Mouse (Mus musculus) embryonic facial prominence, embryonic 12.5 days (tissue): ENCODE data around the gene Timd4. TPM values are rescaled to one million over a fixed set of nuclear protein-coding genes. Genes with fewer than 3 reads are reported as not detected.

Experiments
- ATAC-seq: fragments of 200-750 bp; cut with Nextera tagmentation; 2 replicates; pipeline ENCODE4 v1.8.0; 2017; ENCODE audit not compliant: insufficient number of reproducible peaks, insufficient read depth, low FRiP score, low TSS enrichment
- H3K27ac ChIP-seq: fragments of 300-500 bp; sonication (generic); 2 replicates; pipeline ENCODE4 v1.5.1; 2016; ENCODE audit warnings: mild to moderate bottlenecking
- H3K27me3 ChIP-seq: fragments of 300-500 bp; sonication (generic); 2 replicates; pipeline ENCODE4 v1.6.1; 2016; ENCODE audit warnings: mild to moderate bottlenecking, moderate library complexity
- H3K36me3 ChIP-seq: fragments of 300-500 bp; sonication (generic); 2 replicates; pipeline ENCODE4 v1.6.1; 2016; ENCODE audit warnings: mild to moderate bottlenecking
- H3K4me1 ChIP-seq: fragments of 300-500 bp; sonication (generic); 2 replicates; pipeline ENCODE4 v1.6.1; 2016
- H3K4me2 ChIP-seq: fragments of 300-500 bp; sonication (generic); replicated peaks from 2 replicates; pipeline ENCODE4 v1.6.1; 2016; ENCODE audit warnings: mild to moderate bottlenecking, moderate library complexity
- H3K4me3 ChIP-seq: fragments of 300-500 bp; sonication (generic); 2 replicates; pipeline ENCODE4 v1.5.1; 2016; ENCODE audit warnings: mild to moderate bottlenecking
- H3K9ac ChIP-seq: fragments of 300-500 bp; sonication (generic); 2 replicates; pipeline ENCODE4 v1.6.1; 2016; ENCODE audit warnings: mild to moderate bottlenecking, moderate library complexity
- H3K9me3 ChIP-seq: fragments of 300-500 bp; sonication (generic); 2 replicates; pipeline ENCODE4 v1.6.1; 2016; ENCODE audit warnings: mild to moderate bottlenecking, moderate library complexity
- WGBS: fragments of 180-500 bp; shearing (Covaris S2); methylation state at CpG from one replicate; pipeline ENCODE4 v1.1.7; 2016; 5-methylcytosine and 5-hydroxymethylcytosine counted together
- polyA plus RNA-seq: library from polyadenylated mRNA; unstranded; fragments of >200 nt; fragmentation: Nextera tagmentation; extraction: Ambion mirVana; gene quantifications from 2 replicates; pipeline ENCODE4 v1.2.1, GENCODE M21; 2016

Timd4 gene
- 0.10 and 0.12 TPM in 2 replicates for polyA plus RNA-seq

DNA sequence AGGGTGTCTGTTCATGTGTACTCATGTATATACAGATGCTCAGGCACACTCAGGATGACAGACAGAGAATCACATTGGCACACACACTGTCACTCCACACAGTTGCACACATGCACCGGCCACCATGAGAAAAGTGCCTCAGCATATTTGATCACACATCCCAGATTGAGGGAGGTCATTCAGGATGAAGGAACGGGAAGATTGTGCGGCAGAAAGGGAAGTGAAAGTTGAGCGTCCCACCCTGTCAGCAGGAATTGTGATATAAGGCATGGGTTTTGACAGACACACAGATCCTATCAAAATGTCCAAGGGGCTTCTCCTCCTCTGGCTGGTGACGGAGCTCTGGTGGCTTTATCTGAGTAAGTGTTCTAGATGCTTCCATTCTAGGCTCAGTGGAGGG is at the start of gene Timd4:
TSS of gene Timd4 (plus strand) at position 290 of the 400 bp plus-strand sequence.
- ATAC-seq, result no peak
- H3K27ac ChIP-seq, result no peak within 1 kb of the TSS

DNA sequence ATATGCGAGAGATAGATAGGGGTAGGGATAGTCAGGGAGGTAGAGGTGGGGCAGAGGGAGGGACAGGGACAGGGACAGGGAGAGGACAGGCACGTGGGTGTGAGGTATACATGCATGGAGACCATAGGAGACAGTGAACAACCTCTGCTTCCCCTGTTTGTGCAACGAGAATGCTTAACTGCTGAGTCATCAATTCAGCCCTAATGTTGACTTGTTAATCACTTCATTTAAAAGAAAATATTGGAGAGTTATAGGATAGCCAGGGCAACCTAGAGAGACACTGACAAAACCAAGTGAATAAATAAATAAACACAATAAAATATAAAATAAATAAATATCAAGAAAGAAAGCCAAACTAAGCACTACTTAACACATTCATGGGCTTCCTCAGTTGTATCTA is 33.7 kb upstream of the Timd4 start:
- no peak overlapping the region for H3K9ac ChIP-seq
- no peak overlapping the region for H3K4me2 ChIP-seq
- H3K4me3 ChIP-seq, result no peak overlapping the region
- H3K9me3 ChIP-seq, result no peaks in the 10 kb centered on the region
- no peaks in the 10 kb centered on the region for H3K27me3 ChIP-seq
- no peaks in the 10 kb centered on the region for H3K36me3 ChIP-seq
- no peak overlapping the region for H3K27ac ChIP-seq
- ATAC-seq, result no peak
- 80% methylated on average over 3 of the region's 3 CpGs for WGBS
- no peaks in the 10 kb centered on the region for H3K4me1 ChIP-seq

More for the DNA sequence above, at the start of gene Timd4:
- Histone ChIP-seq H3K4me3 (no peak within 1 kb of the TSS), H3K4me1 (no peaks in the 10 kb centered on the region), H3K27me3 (no peaks in the 10 kb centered on the region), H3K36me3 (no peaks in the 10 kb centered on the region), H3K4me2 (no peak within 1 kb of the TSS), H3K9ac (no peak within 1 kb of the TSS), H3K9me3 (no peaks in the 10 kb centered on the region)
- WGBS, result 91% methylated on average over 5 of the region's 5 CpGs

- WGBS, result 79% methylated on average over 2 of the region's 2 CpGs
- Histone ChIP-seq H3K36me3 (no peaks in the 10 kb centered on the region), H3K4me1 (no peaks in the 10 kb centered on the region), H3K9ac (no peak overlapping the region), H3K9me3 (no peaks in the 10 kb centered on the region), H3K27me3 (no peaks in the 10 kb centered on the region), H3K4me3 (no peak overlapping the region), H3K4me2 (no peak overlapping the region), H3K27ac (no peak overlapping the region)
- ATAC-seq, result no peak
Observed at GRCm38 (mm10) chr11:46779811-46780210, 30.8 kb upstream of the Timd4 start.

DNA sequence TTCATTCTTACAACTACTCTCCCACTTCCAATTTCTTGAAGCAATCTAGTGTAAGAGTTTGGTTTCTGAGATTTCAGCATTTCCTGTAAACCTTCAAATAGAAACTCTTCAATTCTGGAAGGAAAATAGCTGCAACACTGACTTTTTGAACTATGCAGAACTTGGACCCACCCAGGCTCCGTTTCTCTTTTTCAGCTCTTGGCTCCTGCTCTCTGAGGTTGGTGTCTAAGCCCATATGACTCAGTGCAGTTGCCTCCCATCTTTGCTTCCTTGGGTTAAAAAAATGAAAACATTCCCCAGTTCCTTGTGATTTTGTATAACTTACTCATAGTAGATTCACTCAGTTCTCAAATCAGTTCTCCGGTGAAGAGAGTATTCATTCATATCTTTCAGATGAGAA is 6.2 kb upstream of the Timd4 start:
- Histone ChIP-seq H3K27me3 (no peaks in the 10 kb centered on the region), H3K4me1 (no peaks in the 10 kb centered on the region), H3K9me3 (no peaks in the 10 kb centered on the region), H3K4me3 (no peak overlapping the region), H3K36me3 (no peaks in the 10 kb centered on the region), H3K9ac (no peak overlapping the region), H3K4me2 (no peak overlapping the region), H3K27ac (no peak overlapping the region)
- no peak for ATAC-seq
- WGBS, result 84% methylated on average over 2 of the region's 2 CpGs

- Histone ChIP-seq H3K36me3 (no peaks in the 10 kb centered on the region), H3K4me2 (no peak overlapping the region), H3K27ac (no peak overlapping the region), H3K4me1 (no peaks in the 10 kb centered on the region), H3K4me3 (no peak overlapping the region), H3K9ac (no peak overlapping the region), H3K9me3 (no peaks in the 10 kb centered on the region), H3K27me3 (no peaks in the 10 kb centered on the region)
- whole genome bisulfite sequencing, result 86% methylated on average over 5 of the region's 5 CpGs
- no peak for ATAC-seq
Observed at GRCm38 (mm10) chr11:46817692-46818091, 7.1 kb downstream of the Timd4 start.

- Histone ChIP-seq H3K27me3 (no peaks in the 10 kb centered on the region), H3K4me2 (no peak overlapping the region), H3K4me3 (no peak overlapping the region), H3K9ac (no peak overlapping the region), H3K36me3 (no peaks in the 10 kb centered on the region), H3K9me3 (no peaks in the 10 kb centered on the region), H3K27ac (no peak overlapping the region), H3K4me1 (no peaks in the 10 kb centered on the region)
- 27% methylated on average over 4 of the region's 4 CpGs for WGBS
- ATAC-seq, result no peak
Observed at GRCm38 (mm10) chr11:46819930-46820329, 9.3 kb downstream of the Timd4 start.

- Histone ChIP-seq H3K9ac (no peak overlapping the region), H3K4me1 (no peaks in the 10 kb centered on the region), H3K4me2 (no peak overlapping the region), H3K36me3 (no peaks in the 10 kb centered on the region), H3K9me3 (no peaks in the 10 kb centered on the region), H3K27me3 (no peaks in the 10 kb centered on the region), H3K27ac (no peak overlapping the region), H3K4me3 (no peak overlapping the region)
- ATAC-seq, result no peak
- WGBS, result 73% methylated on average over 2 of the region's 2 CpGs
Observed at GRCm38 (mm10) chr11:46830348-46830747, 19.7 kb downstream of the Timd4 start.

DNA sequence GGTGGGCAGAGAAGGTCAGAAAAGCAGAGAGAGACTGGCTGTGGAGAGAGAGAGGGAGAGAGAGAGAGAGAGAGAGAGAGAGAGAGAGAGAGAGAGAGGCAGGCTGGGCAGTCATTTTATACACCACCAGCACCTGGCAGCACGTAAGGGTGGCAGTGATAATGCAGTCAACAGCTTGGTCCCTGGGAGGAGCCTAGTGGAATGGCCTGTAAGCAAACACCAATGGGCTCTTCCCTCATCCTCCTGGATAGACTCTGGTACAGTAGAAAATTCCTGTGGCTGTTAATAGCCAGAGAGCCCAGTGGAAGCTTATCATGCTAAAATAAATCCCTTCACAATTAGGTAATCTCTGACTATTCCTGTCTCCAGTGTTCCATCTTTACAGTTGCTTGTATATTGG is 24.5 kb downstream of the Timd4 start:
- Histone ChIP-seq H3K27me3 (no peaks in the 10 kb centered on the region), H3K4me2 (no peak overlapping the region), H3K27ac (no peak overlapping the region), H3K36me3 (no peaks in the 10 kb centered on the region), H3K4me1 (no peaks in the 10 kb centered on the region), H3K9me3 (no peaks in the 10 kb centered on the region), H3K9ac (no peak overlapping the region), H3K4me3 (no peak overlapping the region)
- no peak for ATAC-seq
- 64% methylated on average over 1 of the region's 1 CpGs for WGBS

DNA sequence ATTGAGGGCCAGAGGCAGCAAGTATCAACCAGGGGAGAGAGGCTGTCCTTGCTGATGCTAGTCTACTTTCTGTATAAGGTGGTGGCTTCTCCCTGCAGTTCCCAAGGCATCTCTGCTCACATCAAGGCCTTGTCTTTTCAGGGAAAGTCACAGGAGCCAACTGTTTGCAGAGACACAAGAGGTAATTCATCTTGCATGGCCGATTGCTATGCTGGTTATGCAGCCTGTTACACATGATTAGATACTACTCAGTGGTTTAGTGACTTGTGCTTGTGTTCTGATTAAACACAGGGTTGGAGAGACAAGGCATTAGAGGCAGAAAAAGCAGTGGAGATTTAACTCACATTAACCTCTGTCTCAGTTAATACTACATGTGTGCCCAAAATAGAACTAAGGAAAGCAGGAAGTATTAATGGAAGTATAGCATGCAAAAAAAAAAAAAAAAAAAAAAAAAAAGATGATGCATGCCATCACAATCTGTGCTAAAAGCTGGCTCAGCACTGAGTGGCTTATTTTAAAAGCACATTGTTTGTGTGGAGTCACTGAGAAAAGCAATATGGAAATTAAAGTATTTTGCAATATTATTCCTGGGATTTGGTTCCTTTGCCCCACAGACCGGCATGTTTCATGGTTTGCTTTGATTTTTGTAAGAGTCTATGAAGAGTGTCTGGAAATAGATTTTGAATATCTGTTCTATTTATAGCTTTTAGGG is 31.6 kb downstream of the Timd4 start:
- Histone ChIP-seq H3K4me1 (no peaks in the 10 kb centered on the region), H3K4me2 (no peak overlapping the region), H3K9me3 (no peaks in the 10 kb centered on the region), H3K27ac (no peak overlapping the region), H3K36me3 (no peaks in the 10 kb centered on the region), H3K27me3 (no peaks in the 10 kb centered on the region; the same call in 1 of the 2 replicates), H3K9ac (no peak overlapping the region), H3K4me3 (no peak overlapping the region)
- WGBS, result 54% methylated on average over 2 of the region's 2 CpGs
- no peak for ATAC-seq

DNA sequence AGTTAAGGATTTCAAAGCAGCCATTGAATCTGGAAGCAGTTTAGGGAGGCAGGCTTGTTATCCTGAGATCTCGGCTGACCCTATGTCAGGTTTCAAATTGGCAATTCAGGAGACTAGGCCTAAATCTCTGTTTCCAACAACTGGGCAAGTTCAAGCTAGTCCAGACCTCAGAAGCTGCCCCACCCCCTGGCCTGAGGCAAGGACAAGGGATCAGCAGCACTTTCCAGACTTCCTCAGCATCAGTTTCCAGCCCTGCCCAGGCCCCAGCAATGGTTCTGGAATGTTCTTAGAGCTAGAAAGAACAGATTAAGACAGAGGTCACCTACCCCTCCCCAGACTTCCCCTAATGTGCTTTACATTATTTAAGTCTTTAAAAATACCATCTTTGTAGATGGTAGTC is 36.1 kb downstream of the Timd4 start:
- Histone ChIP-seq H3K27me3 (no peaks in the 10 kb centered on the region; the same call in 1 of the 2 replicates), H3K9me3 (no peaks in the 10 kb centered on the region), H3K36me3 (no peaks in the 10 kb centered on the region), H3K4me3 (no peak overlapping the region), H3K27ac (no peak overlapping the region), H3K4me1 (peaks cover 4% of the 10 kb centered on the region; the same call in 1 of the 2 replicates), H3K9ac (no peak overlapping the region), H3K4me2 (no peak overlapping the region)
- no peak for ATAC-seq
- 12% methylated on average over 1 of the region's 1 CpGs for WGBS

- ATAC-seq, result no peak
- no peak overlapping the region for H3K27ac ChIP-seq
Observed at GRCm38 (mm10) chr11:46847827-46848220, 37.2 kb downstream of the Timd4 start.

GRCm38 (mm10) chr11:46848221-46848971 is 37.8 kb downstream of the Timd4 start:
- WGBS, result 32% methylated on average over 8 of the region's 8 CpGs
- H3K36me3 ChIP-seq, result no peaks in the 10 kb centered on the region
- no peak overlapping the region for H3K27ac ChIP-seq
- ATAC-seq, result no peak
- no peak overlapping the region for H3K4me3 ChIP-seq
- no peak overlapping the region for H3K9ac ChIP-seq
- H3K4me2 ChIP-seq, result no peak overlapping the region
- H3K9me3 ChIP-seq, result no peaks in the 10 kb centered on the region
- H3K4me1 ChIP-seq, result peaks cover 4% of the 10 kb centered on the region; the same call in 1 of the 2 replicates
- no peaks in the 10 kb centered on the region; the same call in 1 of the 2 replicates for H3K27me3 ChIP-seq

More at GRCm38 (mm10) chr11:46847827-46848220, 37.2 kb downstream of the Timd4 start:
- no peaks in the 10 kb centered on the region for H3K36me3 ChIP-seq
- WGBS, result 54% methylated on average over 3 of the region's 3 CpGs
- H3K27me3 ChIP-seq, result no peaks in the 10 kb centered on the region; the same call in 1 of the 2 replicates
- no peak overlapping the region for H3K4me3 ChIP-seq
- peaks cover 4% of the 10 kb centered on the region; the same call in 1 of the 2 replicates for H3K4me1 ChIP-seq
- no peak overlapping the region for H3K4me2 ChIP-seq
- no peaks in the 10 kb centered on the region for H3K9me3 ChIP-seq
- no peak overlapping the region for H3K9ac ChIP-seq
